Mouse (Mus musculus) intestine, embryonic 15.5 days (tissue): ENCODE data around the gene Ntan1. TPM values are rescaled to one million over a fixed set of nuclear protein-coding genes. Genes with fewer than 3 reads are reported as not detected.

Source experiments
- polyA plus RNA-seq: library from polyadenylated mRNA; unstranded; fragments of >200 nt; fragmentation: Nextera tagmentation; extraction: Ambion mirVana; gene quantifications from 2 replicates; pipeline ENCODE4 v1.2.1, GENCODE M21; 2015

Ntan1 gene
- polyA plus RNA-seq, 1 experiment from 2014 or later, result 152 TPM

Other genes starting within 250 kb of the Ntan1 start
- 38.6 and 38.7 TPM in 2 replicates for gene Parn, start 150.7 kb upstream of the Ntan1 start, polyA plus RNA-seq
- 38.1 and 38.7 TPM in 2 replicates for gene Bfar, start 147.0 kb upstream of the Ntan1 start, polyA plus RNA-seq
- 3.7 and 4.7 TPM in 2 replicates for gene 3110001I22Rik, start 146.9 kb upstream of the Ntan1 start, polyA plus RNA-seq
- 4.8 and 7.9 TPM in 2 replicates for gene Pla2g10, start 87.9 kb upstream of the Ntan1 start, polyA plus RNA-seq
- gene Rrn3, start 38.1 kb upstream of the Ntan1 start, polyA plus RNA-seq, result 49.8 and 54.5 TPM in 2 replicates
- gene Pdxdc1, start 84.3 kb downstream of the Ntan1 start, polyA plus RNA-seq, result 93.2 and 100.0 TPM in 2 replicates
- 10.8 and 17.0 TPM in 2 replicates for gene Mpv17l, start 84.3 kb downstream of the Ntan1 start, polyA plus RNA-seq
- 2.1 TPM in 2 replicates for gene 2900011O08Rik, start 167.8 kb downstream of the Ntan1 start, polyA plus RNA-seq
- not detected in 2 replicates for gene Ifitm7, start 168.0 kb downstream of the Ntan1 start, polyA plus RNA-seq